Mouse (Mus musculus): ENCODE data around the gene Lrit2. TPM values are rescaled to one million over a fixed set of nuclear protein-coding genes. Genes with fewer than 3 reads are reported as not detected.

The Lrit2 gene
- not detected in 2 replicates for polyA plus RNA-seq (2015; fragmentation: Nextera tagmentation; extraction: Ambion mirVana)

- ATAC-seq (replicated peaks; ENCODE audit: low FRiP score), result no peak
- H3K9me3 ChIP-seq (replicated peaks), result no peaks in the 10 kb centered on the region
- WGBS, result 83% methylated on average over 5 of the region's 5 CpGs
- H3K4me2 ChIP-seq, result no peak within 1 kb of the TSS
- H3K27ac ChIP-seq, result no peak within 1 kb of the TSS
- H3K4me1 ChIP-seq, result no peaks in the 10 kb centered on the region
- no peak within 1 kb of the TSS for H3K9ac ChIP-seq
- no peaks in the 10 kb centered on the region for H3K36me3 ChIP-seq
- H3K4me3 ChIP-seq (replicated peaks), result no peak within 1 kb of the TSS
- H3K27me3 ChIP-seq, result no peaks in the 10 kb centered on the region
These were observed at the start of gene Lrit2 for GRCm38 (mm10) chr14:37067629-37068028. Gene Lrit2 (plus strand): TSS chr14:37067929.

DNA sequence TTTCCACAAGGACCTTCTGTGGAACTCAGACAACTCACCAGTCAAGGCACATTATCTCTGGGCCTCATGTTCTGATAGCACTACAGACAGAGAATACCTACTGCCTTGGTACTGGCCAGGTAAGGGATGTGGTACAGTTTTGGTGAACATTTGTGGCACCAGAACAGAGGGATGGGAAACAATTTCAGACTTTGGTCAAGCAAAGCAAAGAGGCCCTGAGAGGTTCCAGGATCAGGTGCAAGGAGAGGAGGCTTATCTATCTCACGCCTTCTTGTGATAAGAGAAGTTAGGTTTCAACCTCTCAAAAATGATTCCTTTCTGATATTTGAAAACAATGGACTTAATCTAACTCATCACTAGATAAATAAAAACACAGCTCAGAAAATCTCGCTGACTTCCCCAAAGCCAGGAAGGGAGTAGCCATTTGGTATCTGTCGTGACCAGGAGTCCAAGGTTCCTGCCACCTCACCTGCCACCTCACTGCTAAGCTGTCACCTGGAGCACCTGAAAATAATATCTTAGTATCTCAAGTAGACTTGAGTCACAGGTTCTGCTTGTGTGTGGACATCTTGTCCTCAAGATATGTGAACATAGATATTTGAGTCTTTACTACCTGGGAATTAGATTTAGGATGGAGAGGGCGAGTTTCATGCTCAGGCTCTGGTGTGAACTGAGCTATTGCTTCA lies 40.3 kb upstream of the Lrit2 start:
- H3K36me3 ChIP-seq, result no peaks in the 10 kb centered on the region
- no peak for ATAC-seq (replicated peaks; ENCODE audit: low FRiP score)
- H3K9ac ChIP-seq, result no peak overlapping the region
- no peak overlapping the region for H3K4me2 ChIP-seq
- no peaks in the 10 kb centered on the region for H3K27me3 ChIP-seq
- no peaks in the 10 kb centered on the region for H3K4me1 ChIP-seq
- H3K4me3 ChIP-seq (replicated peaks), result no peak overlapping the region
- no peaks in the 10 kb centered on the region for H3K9me3 ChIP-seq (replicated peaks)
- H3K27ac ChIP-seq, result no peak overlapping the region
- 80% methylated on average over 4 of the region's 4 CpGs for WGBS

GRCm38 (mm10) chr14:37027951-37028350 lies 39.8 kb upstream of the Lrit2 start:
- 95% methylated on average over 3 of the region's 3 CpGs for WGBS

GRCm38 (mm10) chr14:37028555-37028954 lies 39.2 kb upstream of the Lrit2 start:
- H3K27me3 ChIP-seq, result no peaks in the 10 kb centered on the region
- no peak overlapping the region for H3K27ac ChIP-seq
- no peak for ATAC-seq (replicated peaks; ENCODE audit: low FRiP score)
- WGBS, result 87% methylated on average over 3 of the region's 3 CpGs
- H3K9ac ChIP-seq, result no peak overlapping the region
- no peaks in the 10 kb centered on the region for H3K36me3 ChIP-seq
- no peak overlapping the region for H3K4me2 ChIP-seq
- no peaks in the 10 kb centered on the region for H3K9me3 ChIP-seq (replicated peaks)
- no peaks in the 10 kb centered on the region for H3K4me1 ChIP-seq
- H3K4me3 ChIP-seq (replicated peaks), result no peak overlapping the region

More at GRCm38 (mm10) chr14:37027951-37028350, 39.8 kb upstream of the Lrit2 start:
- Histone ChIP-seq H3K4me2 (no peak overlapping the region), H3K9ac (no peak overlapping the region), H3K4me1 (no peaks in the 10 kb centered on the region), H3K27ac (no peak overlapping the region), H3K4me3 (replicated peaks) (no peak overlapping the region), H3K27me3 (no peaks in the 10 kb centered on the region), H3K36me3 (no peaks in the 10 kb centered on the region), H3K9me3 (replicated peaks) (no peaks in the 10 kb centered on the region)
- no peak for ATAC-seq (replicated peaks; ENCODE audit: low FRiP score)

- Histone ChIP-seq H3K4me1 (no peaks in the 10 kb centered on the region), H3K27ac (no peak overlapping the region), H3K9ac (no peak overlapping the region), H3K9me3 (replicated peaks) (no peaks in the 10 kb centered on the region), H3K4me3 (replicated peaks) (no peak overlapping the region), H3K36me3 (no peaks in the 10 kb centered on the region), H3K4me2 (no peak overlapping the region), H3K27me3 (no peaks in the 10 kb centered on the region)
- no peak for ATAC-seq (replicated peaks; ENCODE audit: low FRiP score)
- 81% methylated on average over 11 of the region's 11 CpGs for WGBS
These were observed 35.1 kb upstream of the Lrit2 start for GRCm38 (mm10) chr14:37032481-37033104.

- no peaks in the 10 kb centered on the region for H3K36me3 ChIP-seq
- no peak overlapping the region for H3K27ac ChIP-seq
- no peaks in the 10 kb centered on the region for H3K9me3 ChIP-seq (replicated peaks)
- H3K4me2 ChIP-seq, result no peak overlapping the region
- H3K4me3 ChIP-seq (replicated peaks), result no peak overlapping the region
- H3K9ac ChIP-seq, result no peak overlapping the region
- H3K4me1 ChIP-seq, result no peaks in the 10 kb centered on the region
- no peak for ATAC-seq (replicated peaks; ENCODE audit: low FRiP score)
- no peaks in the 10 kb centered on the region for H3K27me3 ChIP-seq
- 16% methylated on average over 7 of the region's 7 CpGs for WGBS
These were observed 34.5 kb upstream of the Lrit2 start for GRCm38 (mm10) chr14:37033241-37033640.

DNA sequence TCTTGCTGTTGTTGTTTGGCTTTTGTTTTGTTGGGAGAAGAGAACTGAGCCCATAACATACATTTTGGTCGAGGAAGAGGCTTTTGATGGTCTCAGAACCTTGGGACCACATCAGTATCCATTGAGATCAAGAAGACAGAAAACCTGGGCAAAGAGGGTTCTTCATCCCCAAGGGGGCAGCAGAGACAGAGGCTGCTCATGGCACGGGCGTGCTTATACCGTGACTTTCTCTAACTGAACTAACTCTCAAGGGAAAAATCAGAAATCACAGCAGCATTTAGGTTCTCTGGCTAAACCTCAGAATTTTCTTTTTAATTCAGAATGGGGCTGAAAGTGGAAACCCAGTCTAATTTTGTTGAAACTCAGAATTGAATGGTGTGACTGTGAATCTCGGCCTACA lies 33.3 kb upstream of the Lrit2 start:
- no peak overlapping the region for H3K9ac ChIP-seq
- 39% methylated on average over 5 of the region's 5 CpGs for WGBS
- no peaks in the 10 kb centered on the region for H3K4me1 ChIP-seq
- H3K27ac ChIP-seq, result no peak overlapping the region
- no peak overlapping the region for H3K4me3 ChIP-seq (replicated peaks)
- no peaks in the 10 kb centered on the region for H3K36me3 ChIP-seq
- no peaks in the 10 kb centered on the region for H3K27me3 ChIP-seq
- ATAC-seq (replicated peaks; ENCODE audit: low FRiP score), result no peak
- no peak overlapping the region for H3K4me2 ChIP-seq
- H3K9me3 ChIP-seq (replicated peaks), result no peaks in the 10 kb centered on the region

DNA sequence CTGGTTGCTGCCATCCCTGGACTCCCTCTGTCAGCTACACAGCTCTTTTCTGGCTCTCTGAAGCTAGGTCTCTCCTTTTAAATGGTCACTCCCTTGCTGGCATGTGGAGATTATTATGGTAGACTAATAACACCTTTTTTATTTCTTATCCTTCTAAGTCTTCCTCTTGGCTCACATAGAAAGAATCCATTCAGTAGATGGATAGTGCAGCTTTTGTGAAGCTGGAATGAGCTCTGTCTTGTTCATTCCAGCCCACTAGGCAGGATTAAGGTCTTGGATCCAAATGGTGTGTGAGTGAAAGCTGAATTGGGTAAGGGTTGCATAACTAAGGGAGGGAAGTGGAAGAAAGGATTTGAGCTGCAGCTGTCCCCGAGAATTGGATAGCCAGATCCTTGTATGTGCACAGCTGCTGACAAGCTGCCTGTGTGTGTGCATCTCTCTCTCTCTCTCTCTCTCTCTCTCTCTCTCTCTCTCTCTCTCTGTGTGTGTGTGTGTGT lies 18.8 kb upstream of the Lrit2 start, which contains the start of gene Rgr:
TSS of gene Rgr (minus strand) at position 51 of the 497 bp plus-strand sequence.
- ATAC-seq (replicated peaks; ENCODE audit: low FRiP score), result no peak
- no peak within 1 kb of the TSS for H3K4me2 ChIP-seq

GRCm38 (mm10) chr14:37064849-37065248 lies 2.9 kb upstream of the Lrit2 start:
- no peak overlapping the region for H3K4me3 ChIP-seq (replicated peaks)
- H3K27ac ChIP-seq, result no peak overlapping the region
- no peaks in the 10 kb centered on the region for H3K9me3 ChIP-seq (replicated peaks)
- H3K27me3 ChIP-seq, result no peaks in the 10 kb centered on the region
- no peak for ATAC-seq (replicated peaks; ENCODE audit: low FRiP score)
- H3K9ac ChIP-seq, result no peak overlapping the region
- 72% methylated on average over 2 of the region's 2 CpGs for WGBS
- no peak overlapping the region for H3K4me2 ChIP-seq
- H3K36me3 ChIP-seq, result no peaks in the 10 kb centered on the region
- H3K4me1 ChIP-seq, result no peaks in the 10 kb centered on the region

More for the DNA sequence above, 18.8 kb upstream of the Lrit2 start, which contains the start of gene Rgr:
- WGBS, result 78% methylated on average over 1 of the region's 1 CpGs
- no peaks in the 10 kb centered on the region for H3K36me3 ChIP-seq
- H3K9me3 ChIP-seq (replicated peaks), result no peaks in the 10 kb centered on the region
- no peaks in the 10 kb centered on the region for H3K27me3 ChIP-seq
- H3K4me3 ChIP-seq (replicated peaks), result no peak within 1 kb of the TSS
- H3K9ac ChIP-seq, result no peak within 1 kb of the TSS
- H3K4me1 ChIP-seq, result no peaks in the 10 kb centered on the region
- H3K27ac ChIP-seq, result no peak within 1 kb of the TSS

DNA sequence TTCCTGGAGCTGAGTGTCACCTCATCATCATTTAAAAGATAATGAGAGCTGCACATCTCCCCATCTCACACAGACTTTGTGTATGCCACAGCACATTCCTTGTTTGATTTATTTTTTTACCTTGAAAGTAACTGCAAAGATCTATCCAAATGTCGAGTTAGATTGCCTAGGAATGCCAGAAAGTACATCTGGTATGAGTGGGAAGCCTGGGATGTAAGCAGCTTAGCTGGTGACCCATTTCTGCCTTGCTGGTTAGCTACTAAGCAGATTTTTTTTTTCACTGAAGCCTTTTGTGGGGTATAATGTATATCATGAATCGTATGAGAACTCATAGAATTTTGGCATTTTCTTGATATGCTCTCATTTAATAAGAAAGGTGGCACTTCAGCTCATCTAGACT lies 1.1 kb upstream of the Lrit2 start:
- ATAC-seq (replicated peaks; ENCODE audit: low FRiP score), result no peak
- WGBS, result 69% methylated on average over 2 of the region's 2 CpGs
- Histone ChIP-seq H3K9me3 (replicated peaks) (no peaks in the 10 kb centered on the region), H3K4me3 (replicated peaks) (no peak overlapping the region), H3K36me3 (no peaks in the 10 kb centered on the region), H3K27me3 (no peaks in the 10 kb centered on the region), H3K9ac (no peak overlapping the region), H3K4me2 (no peak overlapping the region), H3K4me1 (no peaks in the 10 kb centered on the region), H3K27ac (no peak overlapping the region)

DNA sequence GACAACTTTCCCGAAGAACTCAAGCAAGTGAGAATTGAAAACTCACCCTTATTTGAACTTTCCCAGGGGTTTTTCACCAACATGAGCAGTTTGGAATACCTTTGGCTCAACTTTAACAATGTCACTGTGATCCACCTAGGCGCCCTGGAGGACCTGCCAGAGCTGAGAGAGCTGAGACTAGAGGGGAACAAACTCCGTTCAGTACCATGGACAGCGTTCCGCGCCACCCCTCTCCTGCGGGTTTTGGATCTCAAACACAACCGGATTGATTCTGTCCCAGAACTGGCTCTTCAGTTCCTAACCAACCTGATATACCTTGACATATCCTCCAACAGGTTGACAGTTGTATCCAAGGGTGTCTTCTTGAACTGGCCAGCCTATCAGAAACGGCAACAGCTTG lies 787 bp downstream of the Lrit2 start:
- Histone ChIP-seq H3K9me3 (replicated peaks) (no peaks in the 10 kb centered on the region), H3K4me1 (no peaks in the 10 kb centered on the region), H3K9ac (no peak overlapping the region), H3K27ac (no peak overlapping the region), H3K4me2 (no peak overlapping the region), H3K27me3 (no peaks in the 10 kb centered on the region), H3K36me3 (no peaks in the 10 kb centered on the region), H3K4me3 (replicated peaks) (no peak overlapping the region)
- no peak for ATAC-seq (replicated peaks; ENCODE audit: low FRiP score)
- 19% methylated on average over 9 of the region's 9 CpGs for WGBS

DNA sequence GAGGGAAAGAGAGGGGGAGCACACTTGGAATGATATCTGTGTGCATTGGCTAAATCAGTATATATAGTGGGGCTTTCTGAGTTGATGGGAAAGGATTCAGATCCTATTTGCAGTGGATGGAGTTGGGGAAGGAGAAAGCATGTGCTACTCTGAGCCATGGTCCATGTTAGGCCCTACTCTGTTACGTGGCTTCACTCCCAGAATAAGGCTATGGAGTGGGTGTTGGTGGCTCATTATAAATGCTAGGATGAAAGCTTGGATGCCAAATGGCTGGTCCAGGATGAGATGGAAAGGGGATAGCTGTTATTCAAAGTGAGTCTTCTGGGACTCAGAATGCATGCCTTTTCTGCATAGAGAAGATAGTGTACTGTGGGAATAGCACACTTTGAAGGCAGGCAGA lies 13.0 kb downstream of the Lrit2 start:
- H3K27ac ChIP-seq, result no peak overlapping the region
- no peaks in the 10 kb centered on the region for H3K36me3 ChIP-seq
- WGBS, result 88% methylated on average over 1 of the region's 1 CpGs
- H3K4me3 ChIP-seq (replicated peaks), result no peak overlapping the region
- no peak overlapping the region for H3K9ac ChIP-seq
- no peaks in the 10 kb centered on the region for H3K4me1 ChIP-seq
- no peak overlapping the region for H3K4me2 ChIP-seq
- ATAC-seq (replicated peaks; ENCODE audit: low FRiP score), result no peak
- no peaks in the 10 kb centered on the region for H3K27me3 ChIP-seq
- no peaks in the 10 kb centered on the region for H3K9me3 ChIP-seq (replicated peaks)

Data from kidney, embryonic 15.5 days (tissue).